Mouse (Mus musculus): ENCODE results near the gene Anks4b. TPM values are rescaled to one million over a fixed set of nuclear protein-coding genes. Genes with fewer than 3 reads are reported as not detected.

The Anks4b gene
- polyA plus RNA-seq, 1 experiment, result 15.0 TPM

- TF ChIP-seq POLR2A (IDR thresholded peaks at IDR 0.05; ENCODE audit: low read depth, low read length) (no peak), CTCF (conservative IDR thresholded peaks at IDR 0.05; ENCODE audit: insufficient read depth, insufficient read length, low read depth, low read length) (no peak)
- peak; percentile 28 for DNase-seq
- Histone ChIP-seq H3K4me1 (ENCODE audit: control insufficient read depth, insufficient read depth, low read length) (no peaks in the 10 kb centered on the region; the same call in 1 of the 2 replicates), H3K27ac (ENCODE audit: insufficient read depth, low read depth, low read length) (peak within 1 kb of the TSS; percentile 0; the same call in 1 of the 2 replicates), H3K4me3 (ENCODE audit: insufficient read depth, low read depth, low read length) (peak within 1 kb of the TSS; percentile 6), H3K27me3 (replicated peaks; ENCODE audit: control insufficient read depth, insufficient read depth, low read length) (no peaks in the 10 kb centered on the region), H3K36me3 (ENCODE audit: control insufficient read depth, insufficient read depth, low read length) (no peaks in the 10 kb centered on the region)
- WGBS, result 3% methylated on average over 26 of the region's 26 CpGs
Observed at GRCm38 (mm10) chr7:120201771-120202170, 28.1 kb downstream of the Anks4b start, which contains the start of gene Crym. Gene Crym, minus strand, starts transcription at chr7:120202111.

GRCm38 (mm10) chr7:120203789-120204188 is 30.1 kb downstream of the Anks4b start, which contains the start of gene Abca14:
Gene Abca14, plus strand, starts transcription at chr7:120203961.
- H3K4me3 ChIP-seq (ENCODE audit: insufficient read depth, low read depth, low read length), result no peak within 1 kb of the TSS

GRCm38 (mm10) chr7:120205989-120206388 is 32.3 kb downstream of the Anks4b start:
- H3K27me3 ChIP-seq (replicated peaks; ENCODE audit: control insufficient read depth, insufficient read depth, low read length), result no peaks in the 10 kb centered on the region
- H3K4me3 ChIP-seq (ENCODE audit: insufficient read depth, low read depth, low read length), result no peak overlapping the region
- no peak for TF ChIP-seq CTCF (conservative IDR thresholded peaks at IDR 0.05; ENCODE audit: insufficient read depth, insufficient read length, low read depth, low read length)
- no peak for TF ChIP-seq POLR2A (IDR thresholded peaks at IDR 0.05; ENCODE audit: low read depth, low read length)
- DNase-seq, result no peak
- WGBS, result 41% methylated on average over 9 of the region's 9 CpGs
- H3K36me3 ChIP-seq (ENCODE audit: control insufficient read depth, insufficient read depth, low read length), result no peaks in the 10 kb centered on the region
- H3K27ac ChIP-seq (ENCODE audit: insufficient read depth, low read depth, low read length), result no peak overlapping the region
- no peaks in the 10 kb centered on the region; the same call in 1 of the 2 replicates for H3K4me1 ChIP-seq (ENCODE audit: control insufficient read depth, insufficient read depth, low read length)

More at GRCm38 (mm10) chr7:120203789-120204188, 30.1 kb downstream of the Anks4b start, which contains the start of gene Abca14:
- Histone ChIP-seq H3K4me1 (ENCODE audit: control insufficient read depth, insufficient read depth, low read length) (no peaks in the 10 kb centered on the region; the same call in 1 of the 2 replicates), H3K27me3 (replicated peaks; ENCODE audit: control insufficient read depth, insufficient read depth, low read length) (no peaks in the 10 kb centered on the region), H3K27ac (ENCODE audit: insufficient read depth, low read depth, low read length) (no peak within 1 kb of the TSS), H3K36me3 (ENCODE audit: control insufficient read depth, insufficient read depth, low read length) (no peaks in the 10 kb centered on the region)
- WGBS, result 6% methylated on average over 26 of the region's 26 CpGs
- TF ChIP-seq POLR2A (IDR thresholded peaks at IDR 0.05; ENCODE audit: low read depth, low read length), result no peak
- peak; percentile 100 for TF ChIP-seq CTCF (conservative IDR thresholded peaks at IDR 0.05; ENCODE audit: insufficient read depth, insufficient read length, low read depth, low read length)
- peak; percentile 92 for DNase-seq

GRCm38 (mm10) chr7:120228541-120228940 is 54.9 kb downstream of the Anks4b start:
- Histone ChIP-seq H3K27me3 (replicated peaks; ENCODE audit: control insufficient read depth, insufficient read depth, low read length) (no peaks in the 10 kb centered on the region), H3K27ac (ENCODE audit: insufficient read depth, low read depth, low read length) (no peak overlapping the region), H3K4me1 (ENCODE audit: control insufficient read depth, insufficient read depth, low read length) (no peaks in the 10 kb centered on the region), H3K4me3 (ENCODE audit: insufficient read depth, low read depth, low read length) (no peak overlapping the region), H3K36me3 (ENCODE audit: control insufficient read depth, insufficient read depth, low read length) (no peaks in the 10 kb centered on the region)
- DNase-seq, result no peak
- TF ChIP-seq CTCF (conservative IDR thresholded peaks at IDR 0.05; ENCODE audit: insufficient read depth, insufficient read length, low read depth, low read length) (no peak), POLR2A (IDR thresholded peaks at IDR 0.05; ENCODE audit: low read depth, low read length) (no peak)

Other genes starting within 250 kb of the Anks4b start
- gene Dnah3, start 78.6 kb upstream of the Anks4b start, polyA plus RNA-seq (2012; rRNA removed), result 0.19 and 0.30 TPM in 2 replicates
- 27.6 and 27.8 TPM in 2 replicates for gene Tmem159, start 71.5 kb upstream of the Anks4b start, polyA plus RNA-seq (2012; rRNA removed)
- gene Zp2, start 28.6 kb upstream of the Anks4b start, polyA plus RNA-seq (2012; rRNA removed), result not detected in 2 replicates
- 30.2 and 30.9 TPM in 2 replicates for gene Crym, start 28.3 kb downstream of the Anks4b start, polyA plus RNA-seq (2012; rRNA removed)
- 0.03 and 0.06 TPM in 2 replicates for gene Abca14, start 30.1 kb downstream of the Anks4b start, polyA plus RNA-seq (2012; rRNA removed)
- gene Abca15, start 154.8 kb downstream of the Anks4b start, polyA plus RNA-seq (2012; rRNA removed), result not detected in 2 replicates
- gene Abca16, start 235.8 kb downstream of the Anks4b start, polyA plus RNA-seq (2012; rRNA removed), result not detected in 2 replicates

Measured in kidney, adult 2 months (tissue).